Mouse (Mus musculus) gastrocnemius, adult 2 months (tissue): ENCODE results near the gene Unc45b. TPM values are rescaled to one million over a fixed set of nuclear protein-coding genes. Genes with fewer than 3 reads are reported as not detected.
A peak's percentile ranks its signal among the peaks of the same experiment; 100 is the strongest.
"Not testable (repeated sequence)": the region's sequence is repeated elsewhere in the genome, so short reads cannot be mapped to it uniquely, and the experiment has no call there.

ENCODE experiments used
- DNase-seq: peaks from one replicate; pipeline ENCODE4 v3.0.0; 2022
- H3K27ac ChIP-seq: fragments of 200-600 bp; 2 replicates; pipeline ENCODE4 v1.8.1; 2022; ENCODE audit warnings: mild to moderate bottlenecking
- H3K4me3 ChIP-seq: fragments of 200-600 bp; 2 replicates; pipeline ENCODE4 v1.8.1; 2022; ENCODE audit warnings: mild to moderate bottlenecking, moderate library complexity
- CTCF ChIP-seq: fragments of 200-600 bp; IDR thresholded peaks from 2 replicates; pipeline ENCODE4 v1.8.1; 2022; ENCODE audit warnings: antibody characterized with exemption, mild to moderate bottlenecking, moderate library complexity
- intact Hi-C: fragments of 180-260 bp; cut with DNase I; formaldehyde crosslinking; loops from one replicate; pipeline ENCODE4 v1.15.1; 2025
- microRNA-seq: library from miRNA; unstranded; fragments of <30 nt; microRNA quantifications from one replicate; pipeline ENCODE4 v1.2.0, GENCODE M21; 2021
- total RNA-seq, 2 experiments: library from RNA; stranded (reverse); gene quantifications; 2 replicates each; pipeline ENCODE4 v1.2.3; 2021

Gene Unc45b
- total RNA-seq, 2 experiments from 2014 or later = 169 to 206 TPM

GRCm38 (mm10) chr11:82962215-82962614 lies 51.9 kb downstream of the Unc45b start:
- DNase-seq = no peak
- Histone ChIP-seq H3K27ac (no peak overlapping the region), H3K4me3 (0 out of 2 replicates have a peak overlapping the region, but pooled peaks have one; percentile 24)
- TF ChIP-seq CTCF = no peak
- intact Hi-C loops = no loop called here

GRCm38 (mm10) chr11:82970712-82971589 lies 60.6 kb downstream of the Unc45b start:
- peak overlapping the region; percentile 40 for H3K27ac ChIP-seq
- H3K4me3 ChIP-seq = peak overlapping the region; percentile 56
- TF ChIP-seq CTCF = peak; percentile 69
- DNase-seq = peak; percentile 58
- intact Hi-C loops = no loop called here

DNA sequence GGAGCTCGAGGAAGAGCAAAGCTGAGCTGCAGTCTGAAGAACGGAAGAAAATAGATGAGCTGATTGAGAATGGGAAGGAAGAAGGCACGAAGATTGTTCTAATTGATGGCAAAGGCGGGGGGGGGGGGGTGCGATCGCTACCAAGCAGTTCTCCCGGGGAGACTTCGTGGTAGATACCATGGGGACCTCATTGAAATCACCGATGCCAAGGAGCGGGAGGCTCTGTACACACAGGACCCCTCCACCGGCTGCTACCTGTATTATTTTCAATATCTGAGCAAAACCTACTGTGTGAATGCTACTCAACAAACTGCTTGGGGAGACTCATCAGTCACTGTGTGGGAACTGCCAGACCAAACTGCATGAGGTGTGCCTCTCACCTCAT lies 61.2 kb downstream of the Unc45b start:
- intact Hi-C loops = no loop called here
- Histone ChIP-seq H3K27ac (peak overlapping the region; percentile 40; the same call in 1 of the 2 replicates), H3K4me3 (peak overlapping the region; percentile 56)
- no peak for DNase-seq
- no peak for TF ChIP-seq CTCF

DNA sequence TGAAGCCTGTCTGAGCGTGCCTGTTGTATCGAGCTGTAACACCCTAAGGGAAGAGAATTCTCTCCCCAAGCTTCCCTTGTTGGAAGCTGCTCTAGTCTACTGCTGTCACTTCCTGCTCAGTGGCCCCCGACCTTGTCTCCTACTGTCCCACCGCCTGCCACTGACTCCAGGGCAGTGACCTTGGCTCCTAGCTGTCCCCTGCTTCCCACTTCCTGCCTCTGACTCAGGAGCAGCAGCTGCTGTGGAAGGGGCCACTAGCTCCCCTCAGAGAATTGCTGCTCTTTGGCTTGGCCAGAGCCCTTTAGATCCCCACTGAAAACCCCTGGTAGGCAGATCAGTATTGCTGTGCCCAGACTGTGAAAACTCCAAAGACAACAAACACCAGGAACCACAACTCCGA lies 63.6 kb downstream of the Unc45b start:
- DNase-seq = no peak
- intact Hi-C loops = no loop called here
- no peak for TF ChIP-seq CTCF
- Histone ChIP-seq H3K27ac (no peak overlapping the region), H3K4me3 (no peak overlapping the region)

DNA sequence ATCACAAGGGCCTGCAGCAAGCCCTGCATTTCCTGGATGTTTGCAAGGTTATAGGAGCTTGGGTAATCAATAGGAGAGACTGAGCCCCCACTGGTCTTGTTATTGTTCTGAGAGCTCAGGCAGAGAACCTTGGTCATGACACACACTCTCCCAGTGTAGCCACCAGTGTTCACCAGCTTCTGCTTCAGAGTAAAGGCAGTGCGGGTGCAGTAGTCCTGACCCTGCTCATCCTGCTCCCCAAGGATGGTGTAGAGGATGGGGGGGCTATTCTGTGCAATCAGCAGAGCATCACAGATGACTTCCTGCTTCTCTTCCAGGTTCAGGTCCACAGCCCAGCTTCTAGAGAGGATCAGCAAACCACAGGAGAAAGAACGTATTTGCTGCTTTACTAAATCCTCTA lies 72.1 kb downstream of the Unc45b start:
- H3K27ac ChIP-seq, intact Hi-C loops, H3K4me3 ChIP-seq, DNase-seq: not testable (repeated sequence)

DNA sequence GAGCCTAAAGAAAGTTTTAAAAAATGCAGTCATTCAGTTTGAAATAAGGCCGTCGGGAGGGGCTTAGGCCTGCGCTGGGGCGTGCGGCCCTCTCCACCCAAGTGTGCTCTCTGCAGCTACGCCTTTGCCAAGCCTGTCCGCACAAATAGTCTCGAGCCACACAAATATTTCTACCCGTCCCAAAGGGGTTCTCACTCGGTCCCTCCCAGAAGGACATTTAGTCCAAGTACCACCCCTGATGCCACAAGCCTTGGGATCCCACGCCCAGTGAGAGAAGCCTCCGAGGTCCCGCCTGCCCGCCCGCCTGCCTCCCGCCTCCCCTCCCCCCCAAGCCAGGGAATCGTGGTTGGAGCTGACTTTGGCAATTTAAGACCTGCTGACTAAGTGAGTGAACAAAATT lies 72.8 kb downstream of the Unc45b start:
- intact Hi-C loops = no loop called here
- Histone ChIP-seq H3K4me3 (no peak overlapping the region), H3K27ac (no peak overlapping the region)
- DNase-seq = peak; percentile 55
- TF ChIP-seq CTCF = no peak

GRCm38 (mm10) chr11:82987621-82988020 lies 77.3 kb downstream of the Unc45b start:
- Histone ChIP-seq H3K4me3 (no peak overlapping the region), H3K27ac (no peak overlapping the region)
- TF ChIP-seq CTCF = no peak
- DNase-seq = no peak
- intact Hi-C loops = no loop called here

GRCm38 (mm10) chr11:82989357-82989756 lies 79.0 kb downstream of the Unc45b start:
- no peak for DNase-seq
- TF ChIP-seq CTCF = no peak
- no peak overlapping the region for H3K27ac ChIP-seq
- H3K4me3 ChIP-seq = no peak overlapping the region
- intact Hi-C loops = no loop called here

DNA sequence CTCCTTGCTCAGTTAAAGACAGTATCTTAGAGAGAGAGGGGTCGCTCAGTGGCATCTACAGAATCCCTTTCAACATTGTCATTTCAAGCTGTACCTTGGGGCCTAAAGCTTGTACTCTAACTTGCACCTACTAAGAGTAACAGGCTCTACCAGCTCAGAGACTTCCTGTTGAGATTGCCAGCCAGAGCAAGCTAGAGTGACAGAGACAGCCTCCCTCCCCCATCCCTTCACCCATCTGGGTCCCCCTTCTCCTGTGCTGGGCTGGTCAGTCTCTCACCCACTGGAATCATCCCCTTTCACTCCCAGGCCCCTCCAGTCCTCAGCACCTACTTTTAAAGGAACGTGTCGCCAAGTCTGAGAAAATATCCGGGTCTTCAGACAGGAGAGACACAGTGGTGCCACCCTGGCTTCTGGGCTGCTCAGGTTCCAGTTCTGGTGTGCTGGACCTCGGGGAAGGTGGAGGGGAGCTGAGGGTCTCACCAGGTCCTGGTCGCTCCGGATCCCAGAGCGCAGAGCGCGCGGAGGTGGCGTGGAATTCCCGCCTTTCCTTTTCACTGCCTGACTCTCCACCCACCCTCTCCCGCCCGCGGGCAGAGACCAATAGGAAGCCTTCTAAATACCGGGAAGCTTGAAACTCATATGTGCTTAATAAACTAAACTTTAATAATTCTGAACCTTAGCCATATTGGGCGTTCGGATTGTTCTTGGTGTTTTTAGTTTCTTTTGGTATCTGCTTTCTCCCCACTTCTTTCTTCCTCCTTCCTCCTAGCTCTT lies 80.4 kb downstream of the Unc45b start:
- Histone ChIP-seq H3K4me3 (peak overlapping the region; percentile 82), H3K27ac (peak overlapping the region; percentile 76)
- intact Hi-C loops = not testable (repeated sequence)
- DNase-seq = peak; percentile 41

- Histone ChIP-seq H3K4me3 (peak within 1 kb of the TSS; percentile 82), H3K27ac (peak within 1 kb of the TSS; percentile 76)
- no peak for TF ChIP-seq CTCF
- intact Hi-C loops = no loop called here
- peak; percentile 67 for DNase-seq
Observed at GRCm38 (mm10) chr11:82991469-82992166, 81.3 kb downstream of the Unc45b start, which contains the start of gene Slfn9. TSS of gene Slfn9 (minus strand) at chr11:82991830.

Small RNA genes within 50 kb of the gene (microRNA-seq; reads per million reads assigned to microRNA genes)
- not detected for gene Mir7679

Other genes starting within 250 kb of the Unc45b start
- gene Cct6b, start 146.2 kb upstream of the Unc45b start, total RNA-seq = under 1 TPM; 0.18 to 0.20 TPM
- 10 to 100 TPM; 15.9 to 16.8 TPM for gene Zfp830, start 146.2 kb upstream of the Unc45b start, total RNA-seq
- 10 to 100 TPM; 21.4 to 22.7 TPM for gene Lig3, start 129.4 kb upstream of the Unc45b start, total RNA-seq
- gene Rffl, start 39.3 kb upstream of the Unc45b start, total RNA-seq = 10 to 100 TPM in 1 of 2 experiments, 1 to 10 TPM in 1; 6.5 to 10.1 TPM
- 1 to 10 TPM; 2.7 to 3.6 TPM for gene Rad51d, start 19.9 kb upstream of the Unc45b start, total RNA-seq
- not detected for gene Fndc8, start 18.4 kb upstream of the Unc45b start, total RNA-seq
- 10 to 100 TPM; 11.4 to 15.1 TPM for gene Nle1, start 2.1 kb upstream of the Unc45b start, total RNA-seq
- gene Slfn5, start 40.8 kb downstream of the Unc45b start, total RNA-seq = 10 to 100 TPM; 12.2 to 24.1 TPM
- under 1 TPM; 0.13 to 0.28 TPM for gene Slfn9, start 81.3 kb downstream of the Unc45b start, total RNA-seq
- gene Slfn8, start 110.3 kb downstream of the Unc45b start, total RNA-seq = under 1 TPM; 0.08 to 0.13 TPM
- 1 to 10 TPM in 1 of 2 experiments, under 1 TPM in 1; 0.48 to 1.1 TPM for gene Slfn2, start 154.6 kb downstream of the Unc45b start, total RNA-seq
- not detected for gene Slfn1, start 206.3 kb downstream of the Unc45b start, total RNA-seq